Mouse (Mus musculus) left cerebral cortex, adult 8-10 months (tissue): ENCODE measurements around the gene Hist1h2bb. TPM values are rescaled to one million over a fixed set of nuclear protein-coding genes. Genes with fewer than 3 reads are reported as not detected.
A peak's percentile ranks its signal among the peaks of the same experiment; 100 is the strongest.
"Not testable (repeated sequence)": the region's sequence is repeated elsewhere in the genome, so short reads cannot be mapped to it uniquely, and the experiment has no call there.

Source experiments
- DNase-seq, 2 experiments: peaks; one replicate each; pipeline ENCODE4 v3.0.0; 2022; ENCODE audit warnings: low spot score in 2 of 2
- microRNA-seq, 2 experiments: library from miRNA; unstranded; fragments of <30 nt; microRNA quantifications; one replicate each; pipeline ENCODE4 v1.2.0; 2022
- total RNA-seq, 4 experiments: library from RNA; stranded (reverse); gene quantifications; 2 replicates each; pipeline ENCODE4 v1.2.4; 2022

Gene Hist1h2bb
- total RNA-seq, 4 experiments from 2014 or later = 12.3 to 18.8 (median 16.3) TPM

DNA sequence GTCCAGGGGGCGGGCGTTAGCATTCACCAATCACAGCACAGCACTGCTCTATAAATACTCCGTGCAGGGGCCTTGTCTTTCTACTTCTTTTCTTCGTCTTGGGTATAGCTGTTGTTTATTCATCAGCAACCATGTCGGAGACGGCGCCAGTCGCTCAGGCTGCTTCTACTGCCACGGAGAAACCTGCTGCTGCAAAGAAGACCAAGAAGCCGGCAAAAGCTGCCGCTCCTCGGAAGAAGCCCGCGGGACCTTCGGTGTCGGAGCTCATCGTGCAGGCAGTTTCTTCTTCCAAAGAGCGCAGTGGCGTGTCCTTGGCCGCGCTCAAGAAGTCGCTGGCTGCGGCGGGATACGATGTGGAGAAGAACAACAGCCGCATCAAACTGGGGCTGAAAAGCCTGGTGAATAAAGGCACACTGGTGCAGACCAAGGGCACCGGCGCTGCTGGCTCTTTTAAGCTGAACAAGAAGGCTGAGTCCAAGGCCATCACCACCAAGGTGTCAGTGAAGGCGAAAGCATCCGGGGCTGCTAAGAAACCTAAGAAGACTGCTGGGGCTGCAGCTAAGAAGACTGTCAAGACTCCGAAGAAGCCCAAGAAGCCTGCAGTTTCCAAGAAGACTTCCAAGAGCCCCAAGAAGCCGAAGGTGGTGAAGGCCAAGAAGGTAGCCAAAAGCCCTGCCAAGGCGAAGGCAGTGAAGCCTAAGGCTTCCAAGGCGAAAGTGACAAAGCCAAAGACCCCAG is 17.2 kb downstream of the Hist1h2bb start, which contains the start of gene Hist1h1a:
Gene Hist1h1a, plus strand, starts transcription at position 81 of the 738 bp plus-strand sequence.
- peak; percentile 67 to 79 for DNase-seq

DNA sequence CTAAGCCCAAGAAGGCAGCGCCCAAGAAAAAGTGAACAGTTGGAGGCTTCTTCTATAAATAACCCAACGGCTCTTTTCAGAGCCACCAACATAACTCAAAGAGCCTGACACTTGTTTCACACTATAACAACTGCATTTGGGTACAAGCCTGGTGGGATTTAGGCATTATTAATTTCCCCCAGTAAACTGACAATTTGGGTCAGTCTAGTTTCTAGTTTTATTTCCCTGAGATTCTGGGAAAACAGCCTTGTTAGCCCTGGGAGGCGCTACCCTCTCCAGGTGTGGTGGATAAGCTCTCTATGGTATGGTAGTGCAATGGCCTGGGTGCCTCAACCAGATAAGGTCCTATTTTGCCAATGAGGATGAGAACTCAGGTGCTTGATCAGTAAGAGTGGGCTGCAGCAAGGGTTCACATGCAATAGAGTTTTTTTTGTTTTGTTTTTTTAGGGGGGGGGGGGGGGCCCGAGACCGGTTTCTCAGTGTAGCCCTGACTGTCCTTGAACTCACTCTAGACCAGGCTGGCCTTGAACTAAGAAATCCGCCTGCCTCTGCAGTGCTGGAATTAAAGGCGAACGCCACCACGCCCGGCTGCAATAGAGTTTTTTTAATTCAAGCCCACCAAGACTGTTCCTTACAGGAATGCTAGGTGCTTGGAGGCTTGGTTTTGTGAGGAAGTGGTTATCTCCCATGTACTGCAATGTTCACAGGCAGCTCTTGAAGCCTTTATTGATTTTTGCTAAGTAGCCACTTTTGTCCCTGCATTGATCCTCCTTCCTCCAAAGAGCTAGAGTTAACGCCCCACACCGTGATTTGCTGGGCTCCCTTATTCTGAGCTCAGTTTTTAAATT is 18.0 kb downstream of the Hist1h2bb start:
- no peak for DNase-seq

DNA sequence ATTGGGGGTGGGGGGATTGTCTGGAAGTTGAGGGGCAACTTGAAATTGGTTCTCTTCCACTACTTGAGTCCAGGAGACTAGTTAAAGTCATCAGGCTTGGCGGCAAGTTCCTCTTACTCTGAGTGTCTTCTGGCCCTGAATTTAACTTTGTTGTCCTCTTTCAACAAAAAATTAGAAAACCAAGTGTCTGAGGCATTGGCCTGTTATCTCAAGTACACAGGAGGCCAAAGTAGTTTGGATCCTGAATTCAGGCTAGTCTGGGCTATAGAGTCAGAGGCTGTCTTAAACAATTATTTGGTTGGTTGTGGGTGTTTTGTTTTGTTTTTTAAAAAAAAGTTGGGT is 18.6 kb downstream of the Hist1h2bb start:
- no peak for DNase-seq

DNA sequence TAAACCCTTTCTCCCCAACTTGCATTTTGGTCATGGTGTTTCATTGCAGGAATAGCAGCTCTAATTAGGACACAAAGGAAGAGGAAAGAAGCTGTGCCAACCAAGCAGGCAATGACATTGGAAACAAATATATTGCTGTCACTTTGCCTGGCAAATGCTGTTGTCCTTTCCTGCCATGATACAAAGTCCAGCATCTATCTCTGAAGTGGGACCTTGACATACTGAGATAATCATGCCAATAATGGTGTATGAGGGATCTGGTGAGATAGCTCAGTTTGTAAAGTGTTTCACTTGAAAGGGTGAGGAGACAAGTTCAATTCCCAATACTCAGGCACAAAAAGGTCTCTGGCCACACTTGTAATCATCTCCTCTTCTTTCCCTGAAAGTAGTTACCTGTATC is 20.2 kb downstream of the Hist1h2bb start:
- no peak for DNase-seq

DNA sequence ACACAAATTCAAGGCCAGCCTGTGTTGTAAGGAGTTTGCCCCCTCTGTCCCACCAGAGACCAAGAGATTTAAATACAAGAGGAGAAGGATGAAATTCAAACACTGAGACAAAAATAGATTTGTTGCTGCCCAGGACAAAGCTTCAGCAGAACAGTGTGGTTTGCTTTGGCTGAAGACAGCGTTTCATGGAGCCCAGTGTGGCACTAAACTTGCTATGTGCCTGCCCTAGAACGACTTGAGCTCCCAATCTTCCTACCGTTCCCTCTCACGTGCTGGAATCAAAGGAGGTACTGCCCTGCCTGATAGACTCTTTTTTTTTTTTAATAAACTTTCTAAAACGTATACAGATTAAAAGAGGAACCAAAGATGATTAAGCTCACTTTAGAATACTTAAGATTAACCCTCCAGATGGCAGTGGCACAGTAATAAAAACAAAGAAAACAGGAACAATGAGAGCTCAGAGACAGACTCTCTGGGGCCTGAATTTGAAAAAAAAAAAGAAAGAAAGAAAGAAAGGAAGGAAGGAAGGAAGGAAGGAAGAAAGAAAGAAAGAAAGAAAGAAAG is 22.4 kb downstream of the Hist1h2bb start:
- DNase-seq = no peak

DNA sequence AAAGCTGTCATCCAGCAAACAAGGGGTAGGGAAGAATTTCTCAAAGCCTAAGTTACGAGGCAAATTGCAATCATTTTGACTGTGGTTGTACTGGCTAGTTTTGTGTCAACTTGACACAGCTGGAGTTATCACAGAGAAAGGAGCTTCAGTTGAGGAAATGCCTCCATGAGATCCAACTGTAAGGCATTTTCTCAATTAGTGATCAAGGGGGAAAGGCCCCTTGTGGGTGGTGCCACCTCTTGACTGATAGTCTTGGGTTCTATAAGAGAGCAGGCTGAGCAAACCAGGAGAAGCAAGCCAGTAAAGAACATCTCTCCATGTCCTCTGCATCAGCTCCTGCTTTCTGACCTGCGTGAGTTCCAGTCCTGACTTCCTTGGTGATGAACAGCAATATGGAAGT is 23.1 kb downstream of the Hist1h2bb start, which contains the start of gene Trim38:
Gene Trim38, plus strand, starts transcription at position 301 of the 400 bp plus-strand sequence.
- not testable (repeated sequence) for DNase-seq

DNA sequence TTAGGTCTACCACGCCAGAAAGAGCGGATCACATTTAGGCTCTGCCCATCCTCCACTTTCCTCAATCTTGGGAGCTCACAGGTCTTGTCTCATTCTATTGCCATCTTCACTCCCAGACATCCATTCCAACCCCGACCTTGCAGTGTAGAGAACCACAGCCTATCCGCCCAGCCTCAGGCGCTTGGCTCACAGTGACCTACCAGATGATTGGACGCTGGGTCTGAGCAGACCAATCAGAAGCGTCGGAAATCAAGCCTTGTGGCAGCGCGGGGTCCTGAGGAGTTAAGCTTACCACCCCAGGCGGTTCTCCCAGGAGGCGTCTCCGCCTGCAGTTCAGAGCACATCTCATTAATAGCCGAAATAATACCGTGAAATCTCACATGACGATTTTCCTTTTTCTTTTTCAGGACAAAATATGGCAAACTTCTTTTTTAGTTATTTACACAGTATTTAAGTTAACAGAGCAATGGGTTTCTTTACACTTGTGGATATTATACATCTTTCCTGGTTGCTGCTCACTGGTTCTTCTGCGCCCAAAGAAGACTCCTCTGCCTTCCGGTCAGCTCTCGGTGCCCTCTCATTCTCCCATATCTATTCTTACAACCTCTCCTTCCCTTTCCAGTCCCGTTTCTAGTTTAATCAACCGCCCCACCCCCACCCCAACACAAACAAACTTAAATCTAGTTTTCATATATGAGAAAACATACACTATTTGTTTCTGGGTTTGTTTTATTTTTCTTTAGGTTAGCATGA is 26.2 kb downstream of the Hist1h2bb start:
- no peak for DNase-seq

DNA sequence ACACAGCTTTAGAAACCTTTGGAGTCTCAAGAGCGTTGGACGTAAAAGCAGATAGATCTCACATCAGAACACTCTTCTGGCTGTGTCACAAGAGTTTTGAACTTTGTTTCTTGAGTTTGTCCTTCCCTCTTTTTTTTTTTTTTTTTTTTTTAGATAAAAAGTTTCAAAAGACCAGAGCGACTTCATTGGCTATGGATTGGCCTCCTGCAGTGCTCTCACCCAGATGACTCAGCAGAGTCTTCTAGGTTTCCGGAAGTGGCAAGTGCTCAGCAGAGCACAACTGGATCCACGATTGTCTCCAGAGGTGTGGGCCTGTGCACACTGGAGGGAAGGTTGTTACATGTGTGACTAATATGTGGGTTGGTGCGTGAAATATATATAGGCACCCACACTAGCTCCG is 31.8 kb downstream of the Hist1h2bb start:
- no peak for DNase-seq

DNA sequence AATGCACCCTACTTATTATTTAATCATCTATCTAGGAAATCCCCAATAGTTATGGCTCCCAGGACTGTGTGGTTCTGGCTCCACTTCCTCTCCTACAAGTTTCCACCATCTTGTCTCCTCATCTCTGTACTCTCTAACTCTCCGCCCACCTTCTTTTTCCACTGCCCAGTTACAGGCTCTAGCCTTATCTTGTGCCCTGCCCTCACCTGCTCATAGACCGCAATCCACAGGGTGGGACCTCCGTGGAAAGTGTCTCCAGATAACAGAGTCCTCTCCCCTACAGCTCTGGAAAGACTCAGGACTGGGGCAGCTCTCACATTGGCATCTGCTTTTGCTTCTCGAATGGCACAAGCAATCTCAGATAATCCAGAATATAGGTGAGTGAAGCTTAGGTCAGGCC is 32.5 kb downstream of the Hist1h2bb start:
- no peak for DNase-seq

DNA sequence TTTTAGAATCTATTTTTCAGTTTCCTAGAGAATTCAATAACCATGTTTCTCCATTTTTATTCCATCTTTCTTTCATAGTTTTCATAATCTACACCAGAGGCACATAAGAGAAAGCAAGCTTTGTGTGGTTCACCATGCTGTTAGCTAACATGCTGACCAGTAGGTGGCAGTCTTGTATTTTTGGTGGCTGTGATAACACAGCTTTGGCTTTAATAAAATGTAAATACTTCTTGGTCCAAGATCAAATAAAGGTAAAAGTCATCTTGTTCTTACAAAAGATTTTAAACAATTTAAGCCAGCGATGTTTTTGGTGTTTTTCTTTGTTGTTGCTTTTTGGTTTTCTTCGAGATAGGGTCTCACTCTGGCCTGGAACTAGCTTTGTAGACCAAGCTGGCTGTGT is 46.0 kb downstream of the Hist1h2bb start:
- DNase-seq = peak in 1 of 2 experiments; percentile 15

Small RNAs within 50 kb of the gene (microRNA-seq; reads per million reads assigned to microRNA genes)
- 0 reads per million in 2 experiments for gene Gm44314
- gene Gm44484 = 0 reads per million in 2 experiments

Other genes starting within 250 kb of the Hist1h2bb start
- gene Hist1h4h, start 215.7 kb upstream of the Hist1h2bb start, total RNA-seq = 100 to 1,000 TPM; 263 to 358 (median 294) TPM
- 10 to 100 TPM in 1 of 4 experiments, 1 to 10 TPM in 2, not detected in 1; 1.7 to 10.6 (median 3.0) TPM for gene Hist1h2af, start 212.8 kb upstream of the Hist1h2bb start, total RNA-seq
- 1 to 10 TPM; 3.7 to 6.0 (median 4.2) TPM for gene Hist1h3g, start 211.3 kb upstream of the Hist1h2bb start, total RNA-seq
- gene Hist1h2bh, start 203.3 kb upstream of the Hist1h2bb start, total RNA-seq = 1 to 10 TPM in 2 of 4 experiments, under 1 TPM in 2; 0.84 to 1.6 (median 0.98) TPM
- gene Hist1h3f, start 202.7 kb upstream of the Hist1h2bb start, total RNA-seq = 10 to 100 TPM; 15.3 to 21.8 (median 16.6) TPM
- gene Hist1h4f, start 195.1 kb upstream of the Hist1h2bb start, total RNA-seq = 100 to 1,000 TPM; 153 to 191 (median 171) TPM
- 1 to 10 TPM; 3.4 to 4.2 (median 3.5) TPM for gene Hist1h1d, start 193.5 kb upstream of the Hist1h2bb start, total RNA-seq
- gene Hist1h3e, start 184.4 kb upstream of the Hist1h2bb start, total RNA-seq = 10 to 100 TPM; 43.6 to 61.8 (median 54.4) TPM
- gene Hist1h2ae, start 175.5 kb upstream of the Hist1h2bb start, total RNA-seq = 1 to 10 TPM; 3.0 to 5.2 (median 4.7) TPM
- gene Hist1h2bg, start 175.3 kb upstream of the Hist1h2bb start, total RNA-seq = 10 to 100 TPM; 60.3 to 72.4 (median 70.0) TPM
- 10 to 100 TPM; 23.0 to 26.4 (median 24.2) TPM for gene Hist1h2bf, start 172.5 kb upstream of the Hist1h2bb start, total RNA-seq
- gene Hist1h2ad, start 172.4 kb upstream of the Hist1h2bb start, total RNA-seq = 1 to 10 TPM; 1.3 to 6.6 (median 3.8) TPM
- 10 to 100 TPM in 2 of 4 experiments, 1 to 10 TPM in 2; 8.9 to 11.8 (median 10.0) TPM for gene Hist1h3d, start 171.0 kb upstream of the Hist1h2bb start, total RNA-seq
- 100 to 1,000 TPM; 126 to 155 (median 139) TPM for gene Hist1h4d, start 165.1 kb upstream of the Hist1h2bb start, total RNA-seq
- 1 to 10 TPM; 5.5 to 9.6 (median 7.2) TPM for gene Hist1h2be, start 125.6 kb upstream of the Hist1h2bb start, total RNA-seq
- 10 to 100 TPM; 61.9 to 65.4 (median 62.5) TPM for gene Hist1h1e, start 124.2 kb upstream of the Hist1h2bb start, total RNA-seq
- 1 to 10 TPM; 1.4 to 2.3 (median 1.9) TPM for gene Hist1h2ac, start 62.8 kb upstream of the Hist1h2bb start, total RNA-seq
- 10 to 100 TPM; 26.9 to 40.2 (median 30.0) TPM for gene Hist1h2bc, start 62.5 kb upstream of the Hist1h2bb start, total RNA-seq
- under 1 TPM in 1 of 4 experiments, not detected in 3; 0.41 TPM for gene Hist1h1t, start 50.9 kb upstream of the Hist1h2bb start, total RNA-seq
- gene Hist1h4c, start 48.3 kb upstream of the Hist1h2bb start, total RNA-seq = 100 to 1,000 TPM in 2 of 4 experiments, 10 to 100 TPM in 2; 87.8 to 116 (median 99.2) TPM
- 1 to 10 TPM; 3.4 to 7.7 (median 4.6) TPM for gene Hfe, start 35.9 kb upstream of the Hist1h2bb start, total RNA-seq
- gene Hist1h1c, start 7.9 kb upstream of the Hist1h2bb start, total RNA-seq = 10 to 100 TPM; 69.7 to 80.4 (median 72.8) TPM
- 1 to 10 TPM; 1.1 to 3.3 (median 2.8) TPM for gene Hist1h3c, start 1.1 kb upstream of the Hist1h2bb start, total RNA-seq
- gene Hist1h2ab, start 4.4 kb downstream of the Hist1h2bb start, total RNA-seq = 10 to 100 TPM; 18.4 to 30.4 (median 21.0) TPM
- 10 to 100 TPM in 1 of 4 experiments, 1 to 10 TPM in 3; 5.3 to 12.2 (median 8.1) TPM for gene Hist1h3b, start 5.5 kb downstream of the Hist1h2bb start, total RNA-seq
- gene Hist1h4b, start 10.3 kb downstream of the Hist1h2bb start, total RNA-seq = 10 to 100 TPM; 53.3 to 70.8 (median 63.3) TPM
- 10 to 100 TPM; 43.4 to 63.5 (median 58.0) TPM for gene Hist1h4a, start 14.5 kb downstream of the Hist1h2bb start, total RNA-seq
- gene Hist1h3a, start 15.7 kb downstream of the Hist1h2bb start, total RNA-seq = 10 to 100 TPM; 33.9 to 55.0 (median 40.9) TPM
- gene Hist1h1a, start 16.9 kb downstream of the Hist1h2bb start, total RNA-seq = 10 to 100 TPM; 29.7 to 32.8 (median 30.7) TPM
- not detected for gene Trim38, start 23.2 kb downstream of the Hist1h2bb start, total RNA-seq
- gene Slc17a2, start 60.3 kb downstream of the Hist1h2bb start, total RNA-seq = not detected
- under 1 TPM in 1 of 4 experiments, not detected in 3; 0.25 TPM for gene Slc17a3, start 92.7 kb downstream of the Hist1h2bb start, total RNA-seq
- gene Slc17a1, start 121.0 kb downstream of the Hist1h2bb start, total RNA-seq = not detected
- not detected for gene Slc17a4, start 168.3 kb downstream of the Hist1h2bb start, total RNA-seq
- gene Hist1h2ba, start 187.4 kb downstream of the Hist1h2bb start, total RNA-seq = not detected
- gene Hist1h2aa, start 187.7 kb downstream of the Hist1h2bb start, total RNA-seq = not detected
- 1 to 10 TPM in 1 of 4 experiments, under 1 TPM in 3; 0.51 to 1.7 (median 0.69) TPM for gene Scgn, start 244.5 kb downstream of the Hist1h2bb start, total RNA-seq